Mouse (Mus musculus) cortical plate, adult 2 months (tissue): ENCODE results near the gene Arhgef15.

Experiments
- CTCF ChIP-seq: fragments of 200-500 bp; IDR thresholded peaks from 2 replicates; pipeline ENCODE4 v1.5.1; 2011; ENCODE audit warnings: mild to moderate bottlenecking, control low read depth, low read length; ENCODE audit not compliant: insufficient read depth; ENCODE audit errors: extremely low read depth
- POLR2A ChIP-seq: fragments of 200-500 bp; IDR thresholded peaks from 2 replicates; pipeline ENCODE4 v1.6.1; 2011; ENCODE audit warnings: mild to moderate bottlenecking, low read length, control low read depth; ENCODE audit not compliant: insufficient read depth; ENCODE audit errors: extremely low read depth

DNA sequence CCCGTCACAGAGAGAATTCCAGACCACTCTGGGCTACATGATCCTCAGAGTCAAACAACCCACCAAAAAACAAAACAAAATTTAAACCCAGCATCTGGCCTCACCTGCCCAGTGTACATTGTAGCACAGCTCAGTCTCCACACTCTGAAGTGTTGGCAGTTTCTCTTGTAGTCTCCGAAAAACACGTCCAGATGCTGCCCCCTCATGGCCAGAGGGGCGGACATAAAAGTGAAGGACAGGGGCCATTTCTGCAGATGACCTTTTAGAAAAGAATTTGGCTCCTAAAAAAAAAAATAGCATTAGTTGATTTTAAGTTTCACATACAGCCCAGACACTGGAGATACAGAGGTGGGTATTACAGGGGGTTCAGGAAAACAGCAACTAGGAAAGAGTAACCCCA, 46.3 kb upstream of the Arhgef15 start:
- TF ChIP-seq CTCF (no peak), POLR2A (no peak)
